Mouse (Mus musculus) ovary, adult 18-20 months (tissue): ENCODE data around the gene Chmp2a.

Source experiments
- DNase-seq: peaks from one replicate; pipeline ENCODE4 v3.0.0; 2022; ENCODE audit warnings: low spot score, mixed read lengths

The Chmp2a gene

DNA sequence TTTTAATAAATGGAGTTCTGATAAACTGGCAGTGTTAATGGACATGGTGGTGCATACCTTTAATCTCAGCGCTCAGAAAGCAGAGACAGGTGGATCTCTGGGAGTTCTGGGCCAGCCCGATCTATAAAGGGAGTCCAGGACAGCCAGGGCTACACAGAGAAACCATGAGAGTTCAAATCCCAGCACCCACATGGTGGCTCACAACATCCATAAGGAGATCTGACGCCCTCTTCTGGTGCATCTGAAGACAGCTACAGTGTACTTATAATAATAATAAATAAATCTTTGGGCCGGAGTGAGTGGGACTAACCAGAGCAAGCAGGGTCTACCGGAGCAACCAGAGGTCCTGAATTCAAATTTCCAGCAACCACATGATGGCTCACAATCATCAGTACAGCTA, 31.2 kb downstream of the Chmp2a start:
- DNase-seq: no peak

DNA sequence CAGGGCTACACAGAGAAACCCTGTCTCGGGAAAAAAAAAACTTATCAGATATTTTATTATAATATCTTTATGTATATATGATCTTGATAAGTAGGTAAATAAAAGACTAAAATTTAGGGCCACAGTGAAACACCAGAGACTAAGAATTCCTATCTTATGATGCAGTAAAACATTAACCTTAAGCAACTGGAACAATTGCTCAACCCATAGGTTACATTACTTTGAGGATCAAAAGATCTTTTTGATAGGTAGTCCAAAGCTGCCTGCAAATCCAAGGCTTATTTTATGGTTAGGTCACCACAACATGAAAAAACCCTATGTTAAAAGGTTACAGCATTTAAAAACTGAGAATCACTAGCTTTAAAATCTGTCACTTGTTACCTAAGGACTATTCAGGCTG, 33.0 kb downstream of the Chmp2a start:
- DNase-seq: no peak

DNA sequence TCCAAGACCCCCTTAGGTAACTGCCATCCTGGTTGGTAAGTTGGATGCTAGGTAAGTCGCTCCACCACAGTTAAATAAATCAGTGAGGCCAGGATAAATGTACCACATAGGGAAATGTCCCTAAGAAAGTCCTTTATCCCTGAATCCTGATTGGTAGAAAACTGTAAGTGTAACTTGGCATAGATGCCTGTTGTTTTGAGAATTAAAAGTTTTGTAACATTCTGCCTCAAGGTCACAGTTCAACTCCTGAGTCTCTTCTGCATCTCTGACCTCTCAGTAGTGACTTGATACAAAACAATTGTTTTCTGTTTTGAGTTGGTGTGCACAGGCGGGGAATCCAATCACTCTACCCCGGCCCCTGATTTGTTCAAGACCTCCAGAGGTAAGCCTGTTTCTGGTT, 35.8 kb downstream of the Chmp2a start, which contains the start of gene Trim28:
Gene Trim28, plus strand, starts transcription at position 264 of the 400 bp plus-strand sequence.
- DNase-seq: no peak

DNA sequence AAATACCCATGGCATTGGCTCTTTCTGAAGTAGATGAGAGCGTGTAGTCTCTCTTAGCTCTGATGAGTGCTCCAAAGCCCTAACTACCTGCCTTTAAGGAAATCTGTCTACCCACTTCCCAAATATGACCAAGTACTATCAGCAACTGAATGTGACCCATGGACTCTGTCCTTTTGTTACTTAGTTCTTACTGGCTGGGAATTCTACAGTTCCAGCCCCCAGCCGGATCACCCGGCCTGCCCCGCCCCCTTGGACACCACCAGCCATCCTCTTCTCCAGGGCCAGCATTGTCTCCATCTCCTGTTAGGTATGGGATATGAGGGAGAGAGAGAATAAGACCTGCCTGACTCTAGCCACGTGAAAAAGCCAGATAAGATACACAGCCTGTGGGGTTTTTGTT, 36.6 kb downstream of the Chmp2a start, which contains the start of gene Slc27a5:
Gene Slc27a5, minus strand, starts transcription at position 140 of the 400 bp plus-strand sequence.
- DNase-seq: no peak

DNA sequence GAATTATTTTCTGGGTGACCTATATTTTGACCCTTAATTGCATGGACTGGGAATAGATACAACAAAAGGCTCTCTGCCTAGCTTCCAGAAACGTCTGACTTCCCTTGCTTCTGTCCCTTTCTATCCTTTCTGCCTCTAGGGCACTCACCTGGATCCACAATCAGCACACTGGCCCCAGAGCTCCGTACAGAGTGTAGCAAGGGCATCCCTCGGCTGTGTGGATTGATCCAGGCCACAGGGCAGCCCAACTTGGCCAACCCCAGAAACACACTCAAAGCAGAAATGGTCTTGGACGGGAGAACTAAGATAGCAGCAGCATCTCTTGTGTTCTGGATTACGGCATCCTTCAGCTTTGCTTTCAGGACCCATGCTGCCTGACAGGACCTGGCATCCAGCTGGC, 37.4 kb downstream of the Chmp2a start:
- DNase-seq: no peak

DNA sequence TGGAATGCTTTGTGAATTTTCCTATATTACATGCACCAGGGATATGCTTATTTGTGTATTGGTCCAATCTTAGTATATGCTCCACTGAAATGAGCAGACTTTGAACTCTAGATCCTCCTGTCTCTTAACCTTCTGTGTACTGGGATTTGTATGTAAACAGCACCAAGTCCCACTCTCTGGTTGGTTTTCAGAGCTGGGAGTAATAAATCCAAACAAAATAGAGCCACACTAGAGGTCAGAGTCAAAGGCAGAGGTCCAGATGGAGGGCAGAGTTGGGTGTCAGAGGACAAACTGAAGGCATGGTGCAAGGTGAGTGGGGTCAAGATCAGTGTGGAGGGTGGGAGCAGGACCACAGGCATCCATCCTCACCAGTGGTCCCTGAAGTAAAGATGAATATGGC, 38.7 kb downstream of the Chmp2a start:
- DNase-seq: no peak

GRCm38 (mm10) chr7:12993148-12993547, 41.5 kb downstream of the Chmp2a start:
- no peak for DNase-seq

DNA sequence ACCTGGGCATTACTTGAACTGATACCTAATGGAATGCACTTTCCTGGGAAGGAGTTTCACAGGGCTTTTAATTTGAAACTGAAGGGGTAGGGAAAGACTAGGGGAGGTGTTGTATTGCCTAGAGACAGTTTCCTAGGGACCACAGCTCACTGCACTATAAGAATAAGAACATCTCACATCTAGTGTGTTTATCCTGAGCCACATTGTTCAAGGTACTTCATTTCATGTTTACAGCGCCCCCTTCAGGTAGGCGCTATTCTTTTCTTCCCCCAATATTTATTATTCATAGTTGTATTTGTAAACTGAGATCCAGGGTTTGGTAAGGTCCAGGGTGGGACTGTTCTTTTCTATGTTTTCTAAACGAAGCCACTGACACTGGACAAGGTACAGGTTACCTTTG, 42.4 kb downstream of the Chmp2a start:
- no peak for DNase-seq

GRCm38 (mm10) chr7:12987409-12988189, 47.0 kb downstream of the Chmp2a start:
- no peak for DNase-seq

GRCm38 (mm10) chr7:12986906-12987305, 47.7 kb downstream of the Chmp2a start:
- DNase-seq: no peak

DNA sequence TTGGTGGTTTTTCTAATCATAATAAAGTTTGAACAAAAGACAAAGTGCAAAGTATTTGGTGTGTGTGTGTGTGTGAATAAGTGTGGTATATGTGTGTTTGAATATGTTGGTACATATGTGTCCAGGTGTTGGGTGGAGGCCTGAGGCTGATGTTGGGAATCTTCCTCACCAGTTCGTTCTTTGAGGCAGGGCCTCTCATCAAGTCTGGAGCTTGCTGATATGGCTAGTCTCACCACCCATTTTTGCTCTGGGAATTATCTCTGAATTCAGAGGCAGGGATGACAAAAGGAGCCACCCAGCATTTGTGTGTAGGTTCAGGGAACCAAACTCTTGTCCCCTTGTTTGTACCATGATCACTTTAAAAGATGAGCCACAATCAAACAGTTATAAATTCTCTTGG, 48.9 kb downstream of the Chmp2a start:
- no peak for DNase-seq
